Mouse (Mus musculus) stomach, embryonic 16.5 days (tissue): Measurements from ENCODE around the gene Zc3h13. TPM values are rescaled to one million over a fixed set of nuclear protein-coding genes. Genes with fewer than 3 reads are reported as not detected.

Experiments
- ATAC-seq: fragments of 200-750 bp; cut with Nextera tagmentation; 2 replicates; pipeline ENCODE4 v1.8.0; 2017; ENCODE audit warnings: moderate number of reproducible peaks, moderate TSS enrichment; ENCODE audit not compliant: insufficient read depth, low FRiP score
- H3K27ac ChIP-seq: fragments of 300-500 bp; sonication (generic); 2 replicates; pipeline ENCODE4 v1.5.1; 2014; ENCODE audit warnings: low read length
- H3K27me3 ChIP-seq: fragments of 300-500 bp; sonication (generic); 2 replicates; pipeline ENCODE4 v1.6.1; 2014; ENCODE audit warnings: low read length, control low read depth, mixed read lengths; ENCODE audit not compliant: control insufficient read depth, insufficient read depth
- H3K36me3 ChIP-seq: fragments of 300-500 bp; sonication (generic); 2 replicates; pipeline ENCODE4 v1.6.1; 2014; ENCODE audit warnings: low read length; ENCODE audit not compliant: control insufficient read depth, insufficient read depth
- H3K4me1 ChIP-seq: fragments of 300-500 bp; sonication (generic); 2 replicates; pipeline ENCODE4 v1.6.1; 2014; ENCODE audit warnings: low read length, control low read depth, mixed read lengths; ENCODE audit not compliant: control insufficient read depth, insufficient read depth
- H3K4me2 ChIP-seq: fragments of 300-500 bp; sonication (generic); 2 replicates; pipeline ENCODE4 v1.6.1; 2014; ENCODE audit warnings: low read depth, low read length, mixed read lengths
- H3K4me3 ChIP-seq: fragments of 300-500 bp; sonication (generic); replicated peaks from 2 replicates; pipeline ENCODE4 v1.5.1; 2014; ENCODE audit warnings: mild to moderate bottlenecking, low read length
- H3K9ac ChIP-seq: fragments of 300-500 bp; sonication (generic); 2 replicates; pipeline ENCODE4 v1.6.1; 2014; ENCODE audit warnings: low read length
- H3K9me3 ChIP-seq: fragments of 300-500 bp; sonication (generic); replicated peaks from 2 replicates; pipeline ENCODE4 v1.6.1; 2016; ENCODE audit warnings: low read length, control low read depth; ENCODE audit not compliant: control insufficient read depth
- WGBS: fragments of 180-500 bp; shearing (Covaris S2); extraction: QIAGEN DNeasy Blood & Tissue Kit; methylation state at CpG from one replicate; pipeline ENCODE4 v1.1.7; 2014; 5-methylcytosine and 5-hydroxymethylcytosine counted together
- polyA plus RNA-seq: library from polyadenylated mRNA; unstranded; fragments of >200 nt; fragmentation: Nextera tagmentation; extraction: Ambion mirVana; gene quantifications from 2 replicates; pipeline ENCODE4 v1.2.1, GENCODE M21; 2015

Gene Zc3h13
- polyA plus RNA-seq, 1 experiment from 2014 or later = 21.9 TPM

- H3K4me3 ChIP-seq = no peak overlapping the region
- H3K9ac ChIP-seq = no peak overlapping the region
- H3K4me2 ChIP-seq = no peak overlapping the region
- H3K36me3 ChIP-seq = 0 out of 2 replicates have a peak, but pooled peaks cover 6% of the 10 kb centered on the region
- H3K27me3 ChIP-seq = no peaks in the 10 kb centered on the region
- no peak overlapping the region for H3K27ac ChIP-seq
- H3K4me1 ChIP-seq = no peaks in the 10 kb centered on the region
- 82% methylated on average over 5 of the region's 5 CpGs for WGBS
- H3K9me3 ChIP-seq = no peaks in the 10 kb centered on the region
- ATAC-seq = no peak
These were observed 61.9 kb downstream of the Zc3h13 start for GRCm38 (mm10) chr14:75346041-75346440.

GRCm38 (mm10) chr14:75351626-75352025 is 67.5 kb downstream of the Zc3h13 start:
- H3K9ac ChIP-seq = no peak overlapping the region
- 62% methylated on average over 4 of the region's 4 CpGs for WGBS
- no peaks in the 10 kb centered on the region for H3K9me3 ChIP-seq
- no peak overlapping the region for H3K27ac ChIP-seq
- H3K4me2 ChIP-seq = no peak overlapping the region
- H3K4me1 ChIP-seq = no peaks in the 10 kb centered on the region
- no peaks in the 10 kb centered on the region for H3K27me3 ChIP-seq
- no peak overlapping the region for H3K4me3 ChIP-seq
- H3K36me3 ChIP-seq = no peaks in the 10 kb centered on the region
- ATAC-seq = no peak

DNA sequence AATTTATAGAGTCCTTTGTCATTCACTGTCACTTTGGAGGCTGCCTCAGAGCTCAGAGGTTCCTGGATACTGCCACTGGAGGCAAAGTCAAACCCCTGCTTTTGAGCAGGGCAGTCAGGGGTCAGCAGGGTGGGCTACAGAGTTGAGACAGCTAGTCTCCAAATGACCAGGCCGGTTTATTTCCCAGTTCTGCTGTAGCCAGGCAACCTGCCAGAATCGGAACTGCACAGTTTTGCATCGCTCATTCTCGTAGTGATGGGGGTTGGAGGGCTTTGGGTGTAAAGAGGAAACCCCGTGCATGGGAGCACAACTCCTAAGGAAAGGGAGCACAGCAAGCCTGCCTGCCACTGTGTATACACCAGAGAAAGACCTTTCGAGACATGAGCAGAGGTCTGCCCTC is 79.1 kb downstream of the Zc3h13 start:
- Histone ChIP-seq H3K36me3 (no peaks in the 10 kb centered on the region), H3K4me3 (no peak overlapping the region), H3K9me3 (no peaks in the 10 kb centered on the region), H3K27me3 (no peaks in the 10 kb centered on the region), H3K9ac (no peak overlapping the region), H3K4me2 (no peak overlapping the region), H3K27ac (no peak overlapping the region), H3K4me1 (no peaks in the 10 kb centered on the region)
- WGBS = 48% methylated on average over 6 of the region's 6 CpGs
- ATAC-seq = no peak

DNA sequence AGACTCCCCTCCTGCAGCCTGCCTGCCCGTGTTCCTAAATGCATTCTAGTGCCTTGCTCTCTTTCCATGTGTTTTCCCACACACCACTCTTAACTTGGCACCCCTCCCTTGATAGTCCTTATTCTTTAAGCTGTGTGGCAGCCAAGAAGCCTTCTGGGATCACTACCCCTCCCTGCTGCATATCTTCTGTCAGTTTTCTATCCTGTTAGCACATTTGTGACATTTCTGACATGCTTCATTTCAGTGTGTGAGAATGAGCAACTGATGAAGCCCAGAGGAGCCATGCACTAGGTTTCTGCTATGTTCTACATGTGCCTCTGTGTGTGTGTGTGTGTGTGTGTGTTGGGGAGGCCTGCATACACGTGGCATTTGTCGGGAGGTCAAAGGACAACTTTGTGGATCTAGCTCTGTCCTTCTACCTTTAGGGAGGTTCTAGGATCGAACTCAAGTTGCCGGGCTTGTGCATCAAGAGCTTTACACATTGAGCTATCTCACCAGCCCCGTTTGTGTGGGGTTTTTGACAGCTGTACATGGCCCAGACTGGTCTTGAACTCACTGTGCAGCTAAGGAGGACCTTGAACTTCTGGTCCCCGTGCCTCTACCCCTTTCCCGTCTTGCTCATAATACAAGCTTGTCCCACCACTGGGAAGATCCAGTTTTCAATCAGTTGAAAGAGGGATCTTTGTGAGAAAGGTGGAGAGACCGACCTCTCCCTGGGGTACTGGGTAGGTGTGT is 81.3 kb downstream of the Zc3h13 start:
- Histone ChIP-seq H3K4me3 (no peak overlapping the region), H3K4me1 (no peaks in the 10 kb centered on the region), H3K9me3 (no peaks in the 10 kb centered on the region), H3K4me2 (no peak overlapping the region), H3K27ac (no peak overlapping the region), H3K27me3 (no peaks in the 10 kb centered on the region), H3K9ac (no peak overlapping the region), H3K36me3 (no peaks in the 10 kb centered on the region)
- no peak for ATAC-seq
- WGBS = 78% methylated on average over 9 of the region's 9 CpGs

DNA sequence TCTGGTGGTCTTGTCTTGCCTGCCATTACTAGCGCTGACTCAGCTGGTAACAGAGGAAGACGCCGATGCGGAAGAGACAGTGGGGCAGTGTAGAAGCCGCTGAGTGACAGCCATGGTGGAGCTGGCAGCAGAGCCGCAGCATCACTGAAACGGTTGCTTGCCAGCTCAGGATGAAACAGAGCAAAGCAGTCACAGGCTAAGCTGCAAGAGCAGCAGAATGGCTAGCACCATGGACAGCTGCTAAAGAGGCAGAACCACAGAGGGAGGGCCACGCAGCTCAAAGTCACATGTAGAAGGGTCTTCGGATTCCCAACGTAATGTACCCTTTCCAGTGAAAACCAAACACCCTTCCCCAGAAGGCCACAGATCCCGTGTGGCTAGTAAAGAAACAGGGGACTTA is 82.6 kb downstream of the Zc3h13 start:
- Histone ChIP-seq H3K4me1 (no peaks in the 10 kb centered on the region), H3K9ac (no peak overlapping the region), H3K4me2 (no peak overlapping the region), H3K27me3 (no peaks in the 10 kb centered on the region), H3K36me3 (no peaks in the 10 kb centered on the region), H3K27ac (no peak overlapping the region), H3K9me3 (no peaks in the 10 kb centered on the region), H3K4me3 (no peak overlapping the region)
- WGBS = 25% methylated on average over 11 of the region's 11 CpGs
- ATAC-seq = no peak

- no peaks in the 10 kb centered on the region for H3K9me3 ChIP-seq
These were observed 83.3 kb downstream of the Zc3h13 start for GRCm38 (mm10) chr14:75367503-75367902.

GRCm38 (mm10) chr14:75369880-75370279 is 85.7 kb downstream of the Zc3h13 start:
- WGBS = 71% methylated on average over 5 of the region's 5 CpGs
- no peaks in the 10 kb centered on the region for H3K4me1 ChIP-seq
- no peak overlapping the region for H3K4me2 ChIP-seq
- no peaks in the 10 kb centered on the region for H3K9me3 ChIP-seq
- no peak overlapping the region for H3K4me3 ChIP-seq
- H3K36me3 ChIP-seq = no peaks in the 10 kb centered on the region
- no peak overlapping the region for H3K9ac ChIP-seq
- no peaks in the 10 kb centered on the region for H3K27me3 ChIP-seq
- ATAC-seq = no peak
- H3K27ac ChIP-seq = no peak overlapping the region

More at GRCm38 (mm10) chr14:75367503-75367902, 83.3 kb downstream of the Zc3h13 start:
- WGBS = 35% methylated on average over 3 of the region's 3 CpGs
- no peak overlapping the region for H3K4me3 ChIP-seq
- no peak for ATAC-seq
- no peak overlapping the region for H3K27ac ChIP-seq
- no peaks in the 10 kb centered on the region for H3K36me3 ChIP-seq
- no peak overlapping the region for H3K4me2 ChIP-seq
- H3K4me1 ChIP-seq = no peaks in the 10 kb centered on the region
- H3K27me3 ChIP-seq = no peaks in the 10 kb centered on the region
- H3K9ac ChIP-seq = no peak overlapping the region

DNA sequence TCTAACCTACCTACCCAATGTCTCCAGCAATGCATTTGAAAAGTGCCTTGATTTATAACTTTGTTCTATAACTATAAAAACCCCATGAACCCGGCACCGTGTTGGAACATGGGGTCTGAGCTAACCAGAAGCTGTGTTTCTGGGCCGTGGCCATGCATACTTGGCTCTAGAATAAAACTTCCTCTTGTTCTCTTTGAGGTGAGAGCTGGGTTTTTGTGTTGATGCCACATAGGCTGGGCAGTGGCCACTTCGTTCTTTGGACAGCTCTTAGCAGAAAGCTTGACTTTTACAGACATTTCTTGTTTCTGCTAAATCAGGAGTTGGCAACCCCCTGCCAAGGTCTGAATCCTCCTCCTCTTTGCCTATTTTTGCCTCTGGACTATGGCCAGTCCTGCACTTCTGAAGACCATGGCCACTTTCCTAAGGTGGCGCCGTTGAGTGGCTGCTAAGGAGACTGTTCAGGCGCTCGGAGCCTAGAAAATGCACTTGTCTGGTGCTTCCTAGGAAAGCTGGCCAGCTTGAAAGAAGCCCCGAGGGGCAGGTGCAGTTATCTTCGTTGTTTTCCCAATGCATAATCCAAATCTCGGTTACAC is 90.9 kb downstream of the Zc3h13 start:
- H3K36me3 ChIP-seq = no peaks in the 10 kb centered on the region
- H3K9ac ChIP-seq = no peak overlapping the region
- 71% methylated on average over 11 of the region's 11 CpGs for WGBS
- no peak overlapping the region for H3K4me3 ChIP-seq
- no peaks in the 10 kb centered on the region for H3K27me3 ChIP-seq
- no peak overlapping the region for H3K4me2 ChIP-seq
- no peaks in the 10 kb centered on the region for H3K4me1 ChIP-seq
- no peak for ATAC-seq
- no peaks in the 10 kb centered on the region for H3K9me3 ChIP-seq
- H3K27ac ChIP-seq = no peak overlapping the region

GRCm38 (mm10) chr14:75376256-75376655 is 92.1 kb downstream of the Zc3h13 start:
- H3K27me3 ChIP-seq = no peaks in the 10 kb centered on the region
- no peaks in the 10 kb centered on the region for H3K36me3 ChIP-seq
- ATAC-seq = no peak
- no peaks in the 10 kb centered on the region for H3K4me1 ChIP-seq
- H3K9ac ChIP-seq = no peak overlapping the region
- H3K4me2 ChIP-seq = no peak overlapping the region
- 42% methylated on average over 2 of the region's 2 CpGs for WGBS
- H3K4me3 ChIP-seq = no peak overlapping the region
- H3K27ac ChIP-seq = no peak overlapping the region
- H3K9me3 ChIP-seq = no peaks in the 10 kb centered on the region
